Mouse (Mus musculus) lung, postnatal 0 days (tissue): ENCODE results near the gene Gjb3.

ENCODE experiments used
- CTCF ChIP-seq: IDR thresholded peaks from 2 replicates; pipeline ENCODE4 v1.5.1; 2016; ENCODE audit warnings: antibody characterized with exemption, mild to moderate bottlenecking
- EP300 ChIP-seq: IDR thresholded peaks from 2 replicates; pipeline ENCODE4 v1.6.1; 2016; ENCODE audit warnings: antibody characterized with exemption, mild to moderate bottlenecking, control low read depth

DNA sequence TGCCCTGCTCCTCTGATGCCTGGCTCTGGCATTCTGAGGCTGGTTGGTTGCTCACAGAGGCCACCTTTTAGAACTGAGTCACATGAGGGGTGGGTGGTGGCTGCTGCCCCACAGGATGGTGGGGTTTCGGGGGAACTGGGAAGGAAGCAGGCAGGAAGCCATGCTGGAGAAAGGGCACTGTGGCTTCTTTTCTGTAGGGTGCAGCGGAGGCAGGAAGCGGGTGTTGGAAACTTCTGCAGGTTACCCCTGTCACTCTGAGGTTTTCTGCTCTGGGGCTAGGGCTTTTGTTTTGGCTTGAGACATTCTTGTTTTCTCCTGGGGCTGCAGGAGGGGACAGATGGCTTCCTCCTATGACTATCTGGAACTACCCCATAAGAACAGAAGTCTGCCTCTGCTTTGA is 31.9 kb upstream of the Gjb3 start:
- TF ChIP-seq CTCF, result no peak
- no peak for TF ChIP-seq EP300
